Mouse (Mus musculus): ENCODE results near the gene Zscan25.
A peak's percentile ranks its signal among the peaks of the same experiment; 100 is the strongest.

GRCm38 (mm10) chr5:145234636-145235035 lies 45.7 kb upstream of the Zscan25 start:
- peak; percentile 70 for TF ChIP-seq CTCF (conservative IDR thresholded peaks at IDR 0.05; ENCODE audit: insufficient read depth, insufficient read length, low read depth, low read length)
- no peak for TF ChIP-seq POLR2A (IDR thresholded peaks at IDR 0.05; ENCODE audit: low read depth, low read length)

All from kidney, adult 2 months (tissue).